Mouse (Mus musculus) lung, embryonic 15.5 days (tissue): Measurements from ENCODE around the gene Fut1. TPM values are rescaled to one million over a fixed set of nuclear protein-coding genes. Genes with fewer than 3 reads are reported as not detected.

ENCODE experiments used
- ATAC-seq: fragments of 200-750 bp; cut with Nextera tagmentation; 2 replicates; pipeline ENCODE4 v1.8.0; 2017; ENCODE audit warnings: moderate number of reproducible peaks, borderline replicate concordance; ENCODE audit not compliant: low FRiP score, low TSS enrichment; ENCODE audit errors: extremely low read depth
- H3K27ac ChIP-seq: fragments of 300-500 bp; sonication (generic); 2 replicates; pipeline ENCODE4 v1.5.1; 2015; ENCODE audit warnings: moderate library complexity, mild to moderate bottlenecking, inconsistent platforms
- H3K27me3 ChIP-seq: fragments of 300-500 bp; sonication (generic); 2 replicates; pipeline ENCODE4 v1.6.1; 2015; ENCODE audit warnings: inconsistent platforms
- H3K36me3 ChIP-seq: fragments of 300-500 bp; sonication (generic); 2 replicates; pipeline ENCODE4 v1.6.1; 2015; ENCODE audit warnings: inconsistent platforms
- H3K4me1 ChIP-seq: fragments of 300-500 bp; sonication (generic); 2 replicates; pipeline ENCODE4 v1.6.1; 2015; ENCODE audit warnings: inconsistent platforms
- H3K4me2 ChIP-seq: fragments of 300-500 bp; sonication (generic); 2 replicates; pipeline ENCODE4 v1.6.1; 2015; ENCODE audit warnings: inconsistent platforms, mild to moderate bottlenecking, moderate library complexity
- H3K4me3 ChIP-seq: fragments of 300-500 bp; sonication (generic); 2 replicates; pipeline ENCODE4 v1.5.1; 2015; ENCODE audit warnings: mild to moderate bottlenecking, inconsistent platforms
- H3K9ac ChIP-seq: fragments of 300-500 bp; sonication (generic); 2 replicates; pipeline ENCODE4 v1.6.1; 2015; ENCODE audit warnings: inconsistent platforms
- H3K9me3 ChIP-seq: fragments of 300-500 bp; sonication (generic); 2 replicates; pipeline ENCODE4 v1.6.1; 2016; ENCODE audit warnings: inconsistent platforms
- WGBS: fragments of 180-500 bp; shearing (Covaris S2); methylation state at CpG from one replicate; pipeline ENCODE4 v1.1.7; 2015; 5-methylcytosine and 5-hydroxymethylcytosine counted together
- polyA plus RNA-seq: library from polyadenylated mRNA; unstranded; fragments of >200 nt; fragmentation: Nextera tagmentation; extraction: Ambion mirVana; gene quantifications from 2 replicates; pipeline ENCODE4 v1.2.1, GENCODE M21; 2015

Fut1 gene
- polyA plus RNA-seq, 1 experiment from 2014 or later, result 0.47 TPM

DNA sequence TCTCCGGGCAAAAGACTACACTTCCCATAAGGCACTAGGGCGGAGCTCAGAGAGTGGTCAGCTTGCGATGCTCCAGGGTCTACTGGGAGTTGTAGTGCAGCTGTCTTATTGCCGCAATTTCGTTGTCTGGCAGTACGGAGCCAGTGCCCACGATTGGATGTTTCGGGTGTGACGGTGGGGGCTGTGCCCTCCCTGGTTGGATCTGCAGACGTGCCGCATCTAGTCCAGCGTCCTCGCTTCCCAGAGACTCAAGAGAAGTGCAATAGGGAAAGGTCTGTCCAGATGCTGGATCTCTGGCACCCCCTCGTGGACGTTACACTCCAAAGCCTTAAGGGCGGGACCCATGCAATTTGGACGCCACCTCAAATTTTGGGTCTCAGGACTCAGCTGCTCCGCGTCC is 27.9 kb upstream of the Fut1 start:
- WGBS, result 3% methylated on average over 19 of the region's 19 CpGs
- H3K4me3 ChIP-seq, result peak overlapping the region; percentile 25
- no peaks in the 10 kb centered on the region for H3K27me3 ChIP-seq
- peak overlapping the region; percentile 58 for H3K4me2 ChIP-seq
- H3K9me3 ChIP-seq, result no peaks in the 10 kb centered on the region
- peaks cover 12% of the 10 kb centered on the region; the same call in 1 of the 2 replicates for H3K36me3 ChIP-seq
- no peak overlapping the region; the same call in 1 of the 2 replicates for H3K9ac ChIP-seq
- peak; percentile 98 for ATAC-seq
- no peak overlapping the region for H3K27ac ChIP-seq
- 0 out of 2 replicates have a peak, but pooled peaks cover 4% of the 10 kb centered on the region for H3K4me1 ChIP-seq

DNA sequence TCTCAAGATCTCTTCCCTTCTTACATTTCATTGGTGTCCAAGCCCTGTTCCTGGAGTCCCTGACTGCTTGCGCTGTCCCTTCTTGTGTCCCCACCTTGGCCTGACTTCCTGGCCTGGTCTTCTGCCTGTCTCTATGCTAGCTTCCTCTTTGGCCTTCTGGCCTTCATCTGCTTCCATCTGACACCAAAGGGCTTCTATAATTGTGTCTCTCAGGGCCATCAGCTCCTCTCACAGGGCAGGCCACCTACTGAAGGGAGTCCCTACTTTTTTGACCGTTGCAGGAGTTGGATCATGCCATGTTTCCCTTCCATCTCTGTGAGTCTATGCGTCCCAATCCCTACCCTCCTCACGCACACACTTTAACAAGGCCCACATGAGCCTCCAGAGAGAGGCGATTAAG is 27.2 kb upstream of the Fut1 start:
- 92% methylated on average over 5 of the region's 5 CpGs for WGBS
- Histone ChIP-seq H3K27me3 (no peaks in the 10 kb centered on the region), H3K4me1 (0 out of 2 replicates have a peak, but pooled peaks cover 4% of the 10 kb centered on the region), H3K4me3 (no peak overlapping the region), H3K27ac (no peak overlapping the region), H3K36me3 (peaks cover 10% of the 10 kb centered on the region; the same call in 1 of the 2 replicates), H3K4me2 (no peak overlapping the region), H3K9ac (no peak overlapping the region), H3K9me3 (no peaks in the 10 kb centered on the region)
- no peak for ATAC-seq

DNA sequence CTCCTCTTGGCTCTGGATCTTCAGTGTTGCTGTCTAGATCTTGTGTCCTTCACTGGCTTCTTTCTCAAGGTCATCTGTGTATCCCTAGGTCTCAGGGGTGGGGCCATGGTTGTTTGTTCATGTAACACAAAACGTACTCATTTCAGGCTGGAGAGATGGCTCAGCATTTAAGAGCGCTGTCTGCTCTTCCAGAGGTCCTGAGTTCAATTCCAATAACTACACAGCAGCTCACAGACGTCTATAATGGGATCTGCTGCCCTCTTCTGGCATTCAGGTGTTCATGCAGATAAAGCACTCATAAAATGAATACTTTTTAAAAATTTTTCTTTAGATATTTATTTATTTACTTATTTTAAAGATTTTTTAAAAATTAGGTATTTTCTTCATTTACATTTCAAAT is 26.2 kb upstream of the Fut1 start:
- H3K9ac ChIP-seq, result no peak overlapping the region

DNA sequence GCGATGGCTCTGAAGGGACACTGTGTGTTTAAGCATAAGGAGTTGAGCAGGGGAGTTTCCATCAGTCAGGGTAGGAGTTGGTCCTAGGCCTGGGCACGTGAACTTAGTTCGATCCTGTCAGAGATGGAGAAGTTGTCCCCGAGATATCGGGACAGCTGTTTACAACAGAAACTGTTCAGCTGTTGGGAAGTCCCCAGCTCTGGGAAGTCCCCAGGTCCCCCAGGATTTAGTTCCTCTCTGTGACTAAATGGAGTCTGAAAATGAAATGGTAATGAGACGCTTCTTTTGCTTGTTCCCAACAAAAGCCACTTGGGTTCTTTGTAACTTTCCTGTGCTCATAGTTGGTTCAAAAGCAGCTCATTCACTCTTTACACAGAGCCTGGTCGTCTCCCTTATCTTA is 25.2 kb upstream of the Fut1 start:
- Histone ChIP-seq H3K9ac (no peak overlapping the region), H3K27ac (no peak overlapping the region), H3K9me3 (no peaks in the 10 kb centered on the region), H3K4me2 (no peak overlapping the region), H3K4me3 (no peak overlapping the region), H3K27me3 (no peaks in the 10 kb centered on the region), H3K36me3 (no peaks in the 10 kb centered on the region), H3K4me1 (0 out of 2 replicates have a peak, but pooled peaks cover 4% of the 10 kb centered on the region)
- ATAC-seq, result no peak
- WGBS, result 57% methylated on average over 7 of the region's 7 CpGs

More for the DNA sequence above, 26.2 kb upstream of the Fut1 start:
- H3K27ac ChIP-seq, result no peak overlapping the region
- 0 out of 2 replicates have a peak, but pooled peaks cover under 1% of the 10 kb centered on the region for H3K36me3 ChIP-seq
- H3K9me3 ChIP-seq, result no peaks in the 10 kb centered on the region
- 0 out of 2 replicates have a peak, but pooled peaks cover 4% of the 10 kb centered on the region for H3K4me1 ChIP-seq
- no peaks in the 10 kb centered on the region for H3K27me3 ChIP-seq
- no peak overlapping the region for H3K4me3 ChIP-seq
- WGBS, result 60% methylated on average over 3 of the region's 3 CpGs
- no peak for ATAC-seq
- no peak overlapping the region for H3K4me2 ChIP-seq

DNA sequence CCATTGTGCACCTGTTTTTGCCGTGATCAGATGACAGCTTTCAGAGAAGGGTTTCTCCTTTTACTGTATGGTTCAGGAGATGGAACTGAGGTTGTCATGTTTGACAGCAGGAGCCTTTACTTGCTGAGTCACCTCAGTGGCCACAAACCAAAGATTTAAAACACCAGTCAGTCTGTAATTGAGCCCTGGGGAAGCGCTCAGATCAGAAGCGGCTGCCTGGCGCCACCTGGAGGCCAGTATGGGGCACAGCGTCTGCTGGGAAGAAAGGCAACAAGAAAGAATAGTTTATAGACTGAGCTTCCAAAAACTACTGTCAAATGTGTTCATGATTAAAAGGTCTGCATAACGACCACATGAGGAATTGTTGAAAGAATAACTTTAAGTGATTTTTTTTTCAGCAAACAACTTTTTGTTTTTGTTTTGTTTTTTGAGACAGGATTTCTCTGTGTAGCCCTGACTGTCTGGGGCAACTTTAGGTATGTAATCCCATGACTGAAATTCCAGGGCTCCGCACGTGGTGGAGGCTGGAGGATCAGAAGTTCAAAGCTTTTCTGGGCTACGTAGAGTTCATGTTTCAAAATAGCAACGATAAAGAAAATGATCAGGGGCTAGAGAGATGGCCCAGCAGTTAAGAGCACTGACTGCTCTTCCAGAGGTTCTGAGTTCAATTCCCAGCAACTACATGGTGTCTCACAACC is 23.8 kb upstream of the Fut1 start:
- WGBS, result 16% methylated on average over 10 of the region's 10 CpGs

DNA sequence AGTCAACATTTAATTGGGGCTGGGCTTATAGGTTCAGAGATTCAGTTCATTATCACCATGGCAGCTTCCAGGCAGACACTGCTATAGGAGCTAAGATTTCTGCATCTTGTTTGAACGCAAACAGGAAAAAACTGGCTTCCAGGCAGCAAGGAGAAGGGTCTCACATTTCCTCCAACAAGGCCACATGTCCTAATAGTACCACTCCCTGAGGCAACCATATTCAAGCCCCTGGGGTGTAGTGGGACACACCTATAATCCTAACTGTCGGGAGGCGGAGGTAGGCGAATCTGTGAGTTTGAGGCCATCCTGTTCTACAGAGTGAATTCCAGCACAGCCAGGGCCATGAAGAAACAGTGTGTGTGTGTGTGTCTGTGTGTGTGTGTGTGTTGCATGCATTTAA is 21.9 kb upstream of the Fut1 start:
- Histone ChIP-seq H3K4me3 (no peak overlapping the region), H3K27me3 (no peaks in the 10 kb centered on the region), H3K9ac (no peak overlapping the region), H3K36me3 (no peaks in the 10 kb centered on the region), H3K4me1 (no peaks in the 10 kb centered on the region), H3K9me3 (no peaks in the 10 kb centered on the region), H3K27ac (no peak overlapping the region), H3K4me2 (no peak overlapping the region)
- no peak for ATAC-seq
- 74% methylated on average over 4 of the region's 4 CpGs for WGBS

More for the DNA sequence above, 23.8 kb upstream of the Fut1 start:
- no peaks in the 10 kb centered on the region for H3K9me3 ChIP-seq
- no peaks in the 10 kb centered on the region for H3K36me3 ChIP-seq
- no peak overlapping the region for H3K4me3 ChIP-seq
- no peak overlapping the region for H3K9ac ChIP-seq
- ATAC-seq, result no peak
- no peak overlapping the region for H3K27ac ChIP-seq
- no peak overlapping the region for H3K4me2 ChIP-seq
- no peaks in the 10 kb centered on the region for H3K27me3 ChIP-seq
- 0 out of 2 replicates have a peak, but pooled peaks cover 4% of the 10 kb centered on the region for H3K4me1 ChIP-seq

DNA sequence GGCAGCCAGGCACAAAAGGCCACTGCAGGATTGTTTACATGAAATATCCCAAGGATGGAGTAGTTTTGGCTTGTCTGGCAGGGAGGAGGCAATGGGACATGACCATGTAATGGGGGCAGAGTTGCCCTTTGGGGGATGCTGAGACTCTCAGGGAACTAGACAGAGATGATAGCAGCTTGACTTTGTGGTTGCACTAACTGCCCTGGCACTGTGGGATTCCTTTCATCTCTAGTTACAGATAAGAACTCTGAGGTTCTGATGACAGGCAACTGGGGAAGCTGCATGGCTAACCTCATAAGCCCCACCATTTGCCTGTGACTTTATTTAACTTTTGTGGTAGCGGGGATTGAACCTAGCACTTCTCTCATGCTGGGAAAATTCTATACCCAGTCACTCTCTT is 21.0 kb upstream of the Fut1 start:
- Histone ChIP-seq H3K27me3 (no peaks in the 10 kb centered on the region), H3K9me3 (no peaks in the 10 kb centered on the region), H3K9ac (no peak overlapping the region), H3K4me1 (no peaks in the 10 kb centered on the region), H3K36me3 (no peaks in the 10 kb centered on the region), H3K4me2 (no peak overlapping the region), H3K4me3 (no peak overlapping the region), H3K27ac (no peak overlapping the region)
- 61% methylated on average over 1 of the region's 1 CpGs for whole genome bisulfite sequencing
- no peak for ATAC-seq

DNA sequence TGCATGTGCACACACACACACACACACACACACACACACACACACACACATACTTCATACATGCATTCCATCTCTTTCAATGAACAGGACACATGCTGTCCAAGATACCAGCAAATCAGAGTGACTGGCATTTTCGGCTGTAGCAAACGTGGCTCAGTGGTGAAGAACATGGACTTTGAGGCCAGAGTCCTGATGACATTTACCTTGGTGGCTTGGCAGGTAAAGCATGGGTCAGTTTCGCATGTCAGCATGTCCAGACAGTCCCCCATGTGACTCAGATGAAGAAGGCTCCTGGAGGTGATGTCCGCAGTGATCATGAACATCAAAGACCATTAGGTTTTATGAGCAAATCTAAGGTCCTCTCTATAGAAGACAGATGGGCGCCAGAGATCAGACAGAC is 20.1 kb upstream of the Fut1 start:
- no peak for ATAC-seq
- Histone ChIP-seq H3K9ac (no peak overlapping the region), H3K27ac (no peak overlapping the region), H3K4me2 (no peak overlapping the region), H3K4me3 (no peak overlapping the region), H3K9me3 (no peaks in the 10 kb centered on the region), H3K27me3 (no peaks in the 10 kb centered on the region), H3K36me3 (no peaks in the 10 kb centered on the region), H3K4me1 (no peaks in the 10 kb centered on the region)
- WGBS, result 82% methylated on average over 5 of the region's 5 CpGs

DNA sequence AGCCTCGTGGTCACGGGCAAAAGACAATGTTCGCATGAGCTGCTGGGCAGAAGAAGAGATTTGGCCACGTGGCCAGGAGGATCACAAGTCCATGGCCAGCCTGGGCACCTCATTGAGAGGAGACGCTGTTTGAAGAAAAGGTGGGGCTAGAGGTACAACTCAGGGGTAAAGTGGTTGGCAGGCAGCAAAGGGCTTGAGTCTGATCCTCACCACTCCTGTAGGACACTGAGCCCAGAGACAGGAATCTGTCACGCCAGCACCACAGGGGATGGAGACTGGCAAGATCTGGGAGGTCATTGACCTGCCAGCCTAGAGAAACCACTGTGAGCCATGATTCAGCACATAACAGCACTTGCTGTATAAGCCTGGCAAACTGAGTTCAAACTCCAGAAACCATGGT is 19.6 kb upstream of the Fut1 start:
- H3K36me3 ChIP-seq, result no peaks in the 10 kb centered on the region
- no peak overlapping the region for H3K27ac ChIP-seq
- no peak for ATAC-seq
- H3K4me3 ChIP-seq, result no peak overlapping the region
- H3K9me3 ChIP-seq, result no peaks in the 10 kb centered on the region
- H3K4me1 ChIP-seq, result no peaks in the 10 kb centered on the region
- no peaks in the 10 kb centered on the region for H3K27me3 ChIP-seq
- H3K9ac ChIP-seq, result no peak overlapping the region
- no peak overlapping the region for H3K4me2 ChIP-seq
- WGBS, result 85% methylated on average over 6 of the region's 6 CpGs

DNA sequence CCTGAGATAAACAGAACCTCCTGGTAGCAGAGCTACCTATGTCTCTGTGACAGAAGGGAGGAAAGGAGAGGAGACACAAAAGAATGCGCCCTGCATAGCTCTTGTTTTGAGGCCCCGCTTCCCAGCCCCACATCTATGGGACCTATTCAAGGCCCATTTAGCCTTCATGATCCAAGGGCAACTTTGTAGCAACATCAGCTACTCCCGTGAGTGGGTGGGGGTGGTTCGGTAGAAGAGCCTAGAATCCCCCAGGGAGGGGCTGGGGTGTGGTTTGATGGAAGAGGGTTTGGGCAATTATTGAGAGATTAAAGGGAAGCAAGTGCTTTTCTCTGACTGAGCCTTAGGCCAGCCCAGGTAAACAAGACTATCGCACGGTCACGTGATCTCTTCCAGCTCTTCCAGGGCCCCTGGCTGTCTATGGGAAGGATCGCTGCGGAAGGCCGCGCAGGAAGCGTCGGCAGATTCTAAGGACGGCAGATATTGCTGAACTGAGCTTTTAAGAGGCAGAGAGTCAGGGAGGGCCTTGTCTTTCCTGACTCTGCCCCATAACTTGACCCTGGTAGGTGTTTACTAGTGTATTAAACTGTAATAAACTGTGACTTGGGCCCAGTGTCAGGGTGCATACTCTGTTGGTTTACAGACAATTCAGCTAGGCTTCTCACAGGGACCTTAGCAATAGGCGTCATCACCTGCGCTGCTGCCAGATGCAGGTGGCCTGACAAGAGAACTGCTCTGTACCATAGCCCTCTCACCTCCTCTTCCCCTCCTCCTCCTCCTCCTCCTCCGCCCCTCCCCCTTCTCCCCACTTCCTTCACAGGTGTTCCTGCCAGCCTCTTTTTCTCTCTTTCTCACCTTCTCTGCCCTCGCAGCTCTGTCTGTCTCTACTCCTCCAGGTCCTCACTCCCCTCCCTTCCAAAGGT is 17.9 kb upstream of the Fut1 start:
- ATAC-seq, result no peak
- H3K27ac ChIP-seq, result no peak overlapping the region
- no peak overlapping the region for H3K4me3 ChIP-seq
- no peak overlapping the region for H3K4me2 ChIP-seq
- H3K36me3 ChIP-seq, result no peaks in the 10 kb centered on the region
- no peaks in the 10 kb centered on the region for H3K4me1 ChIP-seq
- no peaks in the 10 kb centered on the region for H3K9me3 ChIP-seq
- no peaks in the 10 kb centered on the region for H3K27me3 ChIP-seq
- 35% methylated on average over 18 of the region's 18 CpGs for WGBS
- no peak overlapping the region for H3K9ac ChIP-seq

DNA sequence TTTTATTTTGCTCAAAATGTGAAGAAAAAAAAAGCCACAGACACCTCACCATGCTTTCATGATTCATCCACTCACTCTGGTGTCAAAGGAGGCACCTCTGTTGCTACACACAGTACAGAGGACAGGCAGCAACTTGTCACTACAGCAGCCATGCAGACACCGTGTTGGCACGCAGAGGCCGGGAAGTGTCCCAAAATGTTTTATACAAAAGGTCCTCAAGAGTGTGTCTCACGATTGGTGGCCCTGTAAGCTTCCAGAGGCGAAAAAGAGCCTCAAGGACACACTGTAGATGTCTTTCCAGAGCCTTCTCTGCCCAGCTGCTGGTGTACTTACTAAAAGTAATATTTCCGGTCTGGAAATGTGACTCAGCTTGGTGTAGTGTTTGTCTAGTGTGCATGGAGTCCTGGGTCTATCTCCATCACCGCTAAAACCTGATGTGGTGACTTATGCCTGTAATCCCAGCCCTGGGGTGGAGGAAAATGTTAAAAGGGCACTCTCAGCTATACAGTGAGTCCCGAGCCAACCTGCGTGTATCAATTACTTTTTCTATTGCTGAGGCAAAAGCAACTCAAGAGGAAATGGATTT is 11.3 kb upstream of the Fut1 start:
- no peaks in the 10 kb centered on the region for H3K4me1 ChIP-seq
- H3K4me3 ChIP-seq, result no peak overlapping the region
- H3K27ac ChIP-seq, result no peak overlapping the region
- no peaks in the 10 kb centered on the region for H3K27me3 ChIP-seq
- H3K4me2 ChIP-seq, result no peak overlapping the region
- ATAC-seq, result no peak
- 60% methylated on average over 9 of the region's 9 CpGs for WGBS
- no peak overlapping the region for H3K9ac ChIP-seq
- H3K36me3 ChIP-seq, result no peaks in the 10 kb centered on the region
- no peaks in the 10 kb centered on the region for H3K9me3 ChIP-seq

DNA sequence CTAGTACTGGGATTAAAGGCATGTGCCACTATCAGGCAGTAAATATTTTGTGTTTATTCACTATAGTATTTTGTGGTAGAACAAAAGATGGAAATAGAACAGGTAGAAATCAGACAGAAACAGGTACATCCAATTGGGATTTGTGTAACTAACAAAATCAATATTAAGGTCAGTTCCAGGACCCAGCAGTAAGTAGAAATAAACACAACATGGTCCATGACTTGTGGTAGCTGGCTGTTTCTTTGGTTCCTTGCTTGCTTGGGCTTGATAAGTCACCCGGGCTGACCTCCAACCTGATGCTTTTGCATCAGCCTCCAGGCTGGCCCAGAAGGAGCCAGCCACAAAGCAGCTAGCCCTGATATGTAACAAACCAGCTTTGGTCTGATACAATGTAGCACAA is 7.6 kb upstream of the Fut1 start:
- H3K4me3 ChIP-seq, result no peak overlapping the region
- ATAC-seq, result no peak
- no peaks in the 10 kb centered on the region for H3K4me1 ChIP-seq
- H3K27me3 ChIP-seq, result no peaks in the 10 kb centered on the region
- H3K4me2 ChIP-seq, result no peak overlapping the region
- H3K9me3 ChIP-seq, result no peaks in the 10 kb centered on the region
- H3K36me3 ChIP-seq, result no peaks in the 10 kb centered on the region
- no peak overlapping the region for H3K27ac ChIP-seq
- WGBS, result 58% methylated on average over 1 of the region's 1 CpGs
- no peak overlapping the region for H3K9ac ChIP-seq
